Mouse (Mus musculus): ENCODE measurements around the gene Rbl1.

DNA sequence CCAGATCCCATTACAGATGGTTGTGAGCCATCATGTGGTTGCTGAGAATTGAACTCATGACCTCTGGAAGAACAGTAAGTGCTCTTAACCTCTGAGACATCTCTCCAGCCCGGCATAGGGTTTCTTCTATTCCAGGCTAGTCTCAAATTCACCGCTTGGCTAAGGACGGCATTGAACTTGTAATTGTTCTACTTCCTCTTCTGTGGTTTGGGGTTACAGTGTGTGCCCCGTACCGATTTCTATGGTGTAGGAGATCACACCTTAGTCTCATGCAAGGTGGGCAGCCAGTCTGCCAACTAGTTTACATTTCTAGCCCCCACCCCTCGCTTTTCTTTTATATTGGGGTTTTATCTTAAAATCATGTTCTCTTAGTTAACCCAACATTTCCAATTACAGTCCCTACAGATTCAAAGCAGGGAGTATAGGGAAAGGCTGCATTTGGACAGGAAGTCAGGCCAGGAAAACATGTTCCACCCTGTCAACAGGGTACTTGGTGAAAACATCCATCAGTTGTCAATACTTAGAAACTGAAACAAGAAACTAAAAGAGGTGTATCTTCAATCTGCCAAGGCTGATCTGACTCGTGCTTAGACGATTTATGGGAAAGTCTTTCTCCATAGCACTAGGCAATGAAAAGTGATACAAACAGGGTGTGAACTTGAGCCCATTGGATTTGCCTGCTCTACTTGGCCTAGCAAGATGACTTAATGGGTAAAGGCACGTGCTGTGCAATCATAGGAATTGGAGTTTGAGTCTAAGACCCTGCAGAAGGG is 66.2 kb downstream of the Rbl1 start:
- TF ChIP-seq MAX (IDR thresholded peaks at IDR 0.05; ENCODE audit: low read depth): no peak
- TF ChIP-seq POLR2A (IDR thresholded peaks at IDR 0.05; ENCODE audit: insufficient read length, low read depth): no peak
- TF ChIP-seq POLR2AphosphoS2 (IDR thresholded peaks at IDR 0.05; ENCODE audit: insufficient read length, low read depth): no peak
- no peak for TF ChIP-seq MYOD1 (IDR thresholded peaks at IDR 0.05; ENCODE audit: control insufficient read depth in 1 of 3, insufficient read length in 2 of 3, low read depth in 2 of 3)
- TF ChIP-seq MYOG (IDR thresholded peaks at IDR 0.05; ENCODE audit: control insufficient read depth in 1 of 3, insufficient read depth in 1 of 3, insufficient read length in 2 of 3, low read depth in 2 of 3): no peak
- no peak for TF ChIP-seq USF1 (IDR thresholded peaks at IDR 0.05; ENCODE audit: low read depth)
- TF ChIP-seq CEBPB (IDR thresholded peaks at IDR 0.05; ENCODE audit: insufficient read depth, poor library complexity, severe bottlenecking): no peak
- no peak for TF ChIP-seq E2F4 (IDR thresholded peaks at IDR 0.05; ENCODE audit: insufficient read depth)

Data from myocyte (in vitro differentiated cells).